Mouse (Mus musculus): ENCODE measurements around the gene Pdia2.

Gene Pdia2

DNA sequence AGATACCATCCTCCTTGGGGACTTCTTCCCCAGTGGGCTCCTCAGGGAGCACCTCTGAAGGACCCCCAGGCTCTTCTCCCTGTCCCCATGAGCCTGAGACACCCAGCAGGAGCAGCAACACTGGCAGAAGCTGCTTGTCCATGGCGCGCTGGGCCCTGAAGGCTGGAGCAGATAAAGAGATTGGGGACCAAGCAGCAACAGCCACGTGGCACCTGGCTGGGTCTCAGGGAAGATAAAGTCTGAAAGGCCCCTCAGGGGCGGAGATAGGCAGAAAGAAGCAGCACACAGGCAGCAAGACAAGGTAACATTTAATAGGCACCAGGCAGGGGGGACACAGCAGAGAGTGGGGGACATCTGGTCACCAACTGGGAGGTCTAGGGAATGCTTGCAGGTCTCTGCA is at the start of gene Pdia2:
TSS of gene Pdia2 (minus strand) at position 196 of the 400 bp plus-strand sequence.
- no peak for DNase-seq (ENCODE audit: low read depth)

DNA sequence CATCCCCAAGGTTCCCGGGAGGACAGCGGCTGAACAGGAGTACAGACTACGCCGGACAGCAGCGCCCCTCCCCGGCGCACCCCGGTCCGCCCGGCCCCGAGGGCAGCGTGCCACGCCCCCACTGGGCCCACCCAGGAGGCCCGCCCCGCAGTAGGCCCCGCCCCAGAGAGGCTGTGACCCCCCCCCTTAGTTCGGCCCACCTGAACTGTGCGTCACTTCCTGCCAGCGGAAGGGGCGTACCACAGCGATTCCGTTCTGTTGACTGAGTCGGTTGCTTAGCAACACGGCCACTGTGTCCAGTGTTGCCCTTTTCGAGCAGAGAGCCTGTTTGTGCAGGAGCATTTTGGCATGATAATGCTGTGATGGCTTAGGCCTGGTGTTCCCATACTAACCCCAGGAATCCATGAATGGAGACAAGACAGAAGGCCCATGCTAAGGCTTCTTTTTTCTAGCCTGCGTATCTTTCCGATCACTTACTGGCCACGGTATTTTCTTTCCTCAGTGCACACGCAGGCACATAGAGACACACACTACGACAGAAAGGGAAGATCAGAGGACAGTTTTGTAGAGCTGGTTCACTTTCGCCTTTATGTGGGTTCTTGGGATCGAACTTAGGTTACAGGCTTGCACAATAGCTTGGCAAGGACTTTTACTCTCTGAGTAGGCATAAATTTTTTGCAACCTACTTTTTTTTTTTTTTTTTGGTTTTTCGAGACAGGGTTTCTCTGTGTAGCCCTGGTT is 45.4 kb upstream of the Pdia2 start, which contains the start of gene Fam234a:
TSS of gene Fam234a (minus strand) at position 142 of the 741 bp plus-strand sequence.
- peak; percentile 96 for DNase-seq (ENCODE audit: low read depth)

DNA sequence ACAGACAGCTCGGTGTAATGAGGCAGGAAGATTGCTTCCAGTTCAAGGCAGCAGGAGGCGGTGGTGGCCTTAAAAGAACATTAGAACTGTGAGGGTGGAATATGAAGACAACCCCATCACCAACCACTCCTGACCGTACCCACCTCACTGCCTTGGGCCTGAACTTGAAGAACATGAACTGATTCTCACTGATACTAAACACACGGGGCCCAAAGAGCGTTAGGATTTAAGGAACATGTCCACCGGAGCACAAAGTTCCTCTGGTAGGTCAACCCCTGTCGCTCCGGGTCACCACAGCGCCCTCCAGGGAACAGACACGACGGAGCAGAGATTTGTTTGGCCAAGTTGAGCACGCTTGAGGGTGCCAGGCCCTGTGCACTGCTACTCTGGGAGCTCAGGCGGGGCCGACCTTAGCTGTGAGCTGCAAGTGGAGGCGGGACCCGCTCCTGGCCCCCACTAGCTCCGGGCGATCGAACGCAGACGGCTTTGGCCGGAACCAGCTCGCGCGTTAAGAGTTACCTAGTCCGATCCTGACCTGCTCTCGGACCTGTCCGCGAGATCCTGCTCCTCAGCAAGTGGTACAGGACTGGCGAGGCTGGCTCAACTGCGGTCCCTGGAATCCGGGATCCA is 44.7 kb upstream of the Pdia2 start:
- peak; percentile 87 for DNase-seq (ENCODE audit: low read depth)

DNA sequence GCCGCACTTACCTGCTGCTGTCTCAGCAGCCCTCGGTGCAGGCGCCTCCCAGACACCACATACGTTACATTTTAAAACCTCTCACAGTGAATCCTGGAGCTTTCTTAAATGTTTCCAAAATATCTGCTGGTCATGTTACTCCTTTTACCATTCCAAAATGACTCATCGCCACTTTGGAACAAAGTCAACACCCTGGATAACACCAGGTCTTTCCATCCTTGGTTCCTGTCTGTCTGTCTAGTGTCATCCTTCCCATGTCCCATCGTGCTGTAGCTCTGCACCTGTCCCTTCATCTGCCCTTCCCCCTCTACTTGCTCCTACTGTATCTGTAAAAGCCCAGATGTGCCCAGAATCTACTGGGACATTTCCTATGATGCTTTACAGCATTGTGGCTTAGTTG is 42.1 kb upstream of the Pdia2 start:
- no peak for DNase-seq (ENCODE audit: low read depth)

DNA sequence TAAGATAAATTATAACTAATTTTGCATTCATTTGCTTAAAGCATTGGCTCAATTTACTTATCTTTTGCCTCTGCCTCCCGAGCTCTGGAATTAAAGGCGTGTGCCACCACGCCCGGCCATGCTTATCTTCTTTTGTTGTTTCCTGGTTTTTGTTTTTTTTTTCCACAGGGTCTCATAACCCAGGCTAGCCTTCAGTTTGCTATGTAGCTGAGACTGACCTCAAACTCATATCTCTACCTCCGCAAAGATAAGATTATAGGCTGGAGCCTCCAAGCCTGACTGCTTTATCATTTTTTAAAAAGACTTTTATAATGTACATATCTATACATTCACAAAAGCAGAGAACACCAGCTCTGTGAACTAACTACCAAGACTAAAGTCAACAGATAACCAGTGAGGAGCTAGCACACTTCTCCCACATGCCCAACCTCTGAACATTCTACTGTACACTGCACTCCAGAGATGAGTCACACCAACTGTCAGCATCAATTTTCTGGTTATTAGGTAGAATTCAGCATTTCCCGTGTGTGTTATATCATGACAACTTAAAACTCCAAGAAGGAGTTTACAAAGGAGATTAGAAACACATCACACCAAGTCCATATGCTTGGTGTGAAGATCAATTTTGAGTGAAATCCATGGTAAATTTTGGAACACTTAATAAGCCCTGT is 41.4 kb upstream of the Pdia2 start:
- DNase-seq (ENCODE audit: low read depth), result no peak

DNA sequence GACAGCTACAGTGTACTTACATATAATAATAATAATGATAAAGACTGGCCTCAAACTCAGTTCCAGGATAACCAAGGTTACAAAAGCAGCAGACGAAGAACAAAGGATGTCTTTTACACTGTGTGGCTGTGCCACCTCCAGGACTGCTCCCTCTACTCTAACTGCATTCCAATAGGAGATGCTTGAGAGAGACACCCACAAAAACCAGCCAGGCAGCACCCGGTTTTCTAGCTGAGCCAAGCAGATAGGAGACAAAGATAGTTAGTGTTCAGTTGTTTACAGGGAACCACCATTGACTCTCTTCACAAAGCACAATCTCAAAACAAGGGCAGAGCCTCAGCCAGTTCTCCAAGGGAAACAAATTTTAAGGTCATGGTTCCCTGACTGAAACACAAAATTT is 40.7 kb upstream of the Pdia2 start:
- DNase-seq (ENCODE audit: low read depth), result no peak

DNA sequence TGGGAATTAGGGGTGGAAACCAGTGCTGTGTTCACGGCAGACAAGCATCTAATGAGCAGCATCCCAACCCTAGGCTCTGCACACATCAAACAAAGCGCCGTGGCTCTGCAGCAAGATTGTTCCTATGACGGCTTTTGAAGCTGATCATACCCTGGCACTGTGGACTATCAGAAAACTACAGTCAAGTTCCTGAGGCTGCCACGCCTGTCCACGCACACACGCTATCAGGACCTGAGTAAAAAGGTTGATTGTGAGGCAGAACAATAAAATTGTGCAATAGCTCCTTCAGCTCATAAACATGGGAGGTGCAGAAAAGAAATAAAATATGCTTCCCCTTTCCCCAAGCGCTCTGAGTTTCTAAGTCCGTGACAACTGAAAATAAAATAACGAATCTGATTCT is 38.8 kb upstream of the Pdia2 start:
- no peak for DNase-seq (ENCODE audit: low read depth)

DNA sequence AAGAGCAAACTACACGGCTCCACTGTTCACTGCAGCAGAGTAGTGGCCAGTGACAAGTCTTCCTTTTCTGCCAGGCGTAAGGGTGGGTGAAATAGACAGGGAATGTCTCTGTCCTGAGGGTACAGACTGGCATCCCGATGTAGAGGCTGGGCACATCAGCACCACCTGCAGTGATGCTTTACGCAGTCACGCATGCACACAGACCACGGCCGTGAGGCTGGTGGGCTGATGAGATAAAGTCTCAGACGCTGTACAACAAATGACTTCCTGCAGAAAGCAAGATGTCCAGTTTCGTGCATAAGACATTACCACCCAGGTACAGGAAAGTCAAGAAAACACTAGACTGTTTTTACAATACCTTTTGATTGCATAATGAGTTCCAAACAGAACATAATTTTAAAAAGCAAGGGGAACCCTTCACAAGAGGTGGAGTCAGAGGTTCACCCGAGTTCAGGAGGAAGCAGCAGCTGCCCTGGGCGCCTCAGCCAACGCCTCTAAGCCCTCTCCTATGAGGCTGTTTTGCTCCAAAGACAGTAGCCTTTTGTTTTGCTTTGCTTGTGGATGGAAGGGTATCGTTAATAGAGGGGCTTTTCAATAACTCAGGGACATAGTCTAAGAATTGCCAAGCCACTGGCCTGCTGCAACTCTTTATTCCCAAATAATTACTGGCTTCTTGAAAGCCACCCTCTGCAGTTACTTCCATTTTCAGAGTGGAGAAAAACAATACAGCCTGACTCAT is 36.4 kb upstream of the Pdia2 start:
- DNase-seq (ENCODE audit: low read depth), result no peak

DNA sequence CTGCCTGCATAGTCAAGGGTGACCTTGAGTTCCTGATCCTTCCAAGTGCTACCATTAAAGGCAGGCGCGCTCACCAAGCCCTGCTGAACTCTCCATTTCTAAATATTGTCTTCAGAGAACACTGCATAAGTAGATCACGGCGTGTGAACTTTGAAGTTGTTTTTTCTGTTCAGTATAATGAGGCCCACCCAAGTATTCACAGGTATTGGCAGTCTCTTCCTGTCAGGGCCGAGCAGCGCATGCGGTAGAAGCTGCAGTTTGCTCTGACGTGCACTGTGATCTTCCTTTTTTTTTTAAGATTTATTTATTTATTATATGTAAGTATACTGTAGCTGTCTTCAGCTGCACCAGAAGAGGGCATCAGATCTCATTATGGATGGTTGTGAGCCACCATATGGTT is 35.5 kb upstream of the Pdia2 start:
- no peak for DNase-seq (ENCODE audit: low read depth)

DNA sequence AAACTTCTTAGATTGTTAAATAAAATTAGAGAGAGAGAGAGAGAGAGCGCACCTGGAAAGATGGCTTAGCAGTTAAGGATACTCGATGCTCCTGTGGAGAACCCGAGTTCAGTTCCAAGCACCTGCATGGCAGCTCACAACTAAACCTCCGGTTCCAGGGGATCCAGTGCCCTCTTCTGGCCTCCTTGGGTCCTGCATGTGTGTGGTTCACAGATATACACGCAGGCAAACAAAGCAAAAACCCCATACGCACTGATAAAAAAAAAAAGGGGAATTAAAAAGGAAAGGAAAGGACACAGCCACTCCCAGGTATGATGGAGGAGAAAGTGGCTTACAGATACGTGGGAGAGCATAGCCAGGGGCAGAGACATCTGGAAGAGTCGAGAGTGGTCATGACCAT is 34.0 kb upstream of the Pdia2 start:
- peak; percentile 37 for DNase-seq (ENCODE audit: low read depth)

DNA sequence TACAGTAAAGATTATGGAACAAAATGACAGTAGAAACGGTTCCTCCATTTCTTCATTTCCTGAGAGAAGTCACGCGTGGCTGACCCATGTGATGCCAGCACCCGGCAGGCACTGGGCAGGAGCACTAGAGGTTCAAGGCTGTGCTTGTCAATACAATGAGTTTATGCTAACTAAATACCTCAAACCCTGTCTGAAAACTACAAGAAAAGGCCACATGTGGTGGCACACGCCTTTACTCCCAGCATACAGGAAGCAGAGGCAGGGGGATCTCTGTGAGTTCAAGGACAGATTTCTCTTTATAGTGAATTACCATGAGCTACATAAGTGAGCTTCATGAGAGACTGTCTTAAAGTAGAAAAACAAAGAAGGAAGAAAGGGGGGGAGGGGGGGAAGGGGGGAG is 32.3 kb upstream of the Pdia2 start:
- DNase-seq (ENCODE audit: low read depth), result peak; percentile 31

DNA sequence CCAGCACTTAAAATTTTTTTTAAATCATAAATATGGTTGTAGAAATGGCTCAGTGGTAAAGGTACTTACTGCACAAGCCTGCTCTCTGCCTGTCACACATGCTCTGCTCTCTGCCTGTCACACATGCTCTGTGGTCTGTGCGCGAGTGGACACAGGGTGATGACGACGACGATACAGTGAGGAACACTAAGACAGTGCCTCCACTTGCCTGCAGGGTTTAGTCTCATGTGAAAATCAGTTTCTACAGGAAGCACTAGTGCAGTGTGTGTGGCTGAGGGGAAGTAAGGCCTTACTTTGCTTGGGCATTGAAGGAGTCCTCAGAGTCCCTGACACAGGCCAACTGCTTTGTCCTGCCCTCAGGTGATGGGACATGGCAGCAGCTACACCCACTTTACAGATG is 30.9 kb upstream of the Pdia2 start:
- DNase-seq (ENCODE audit: low read depth), result peak; percentile 24

DNA sequence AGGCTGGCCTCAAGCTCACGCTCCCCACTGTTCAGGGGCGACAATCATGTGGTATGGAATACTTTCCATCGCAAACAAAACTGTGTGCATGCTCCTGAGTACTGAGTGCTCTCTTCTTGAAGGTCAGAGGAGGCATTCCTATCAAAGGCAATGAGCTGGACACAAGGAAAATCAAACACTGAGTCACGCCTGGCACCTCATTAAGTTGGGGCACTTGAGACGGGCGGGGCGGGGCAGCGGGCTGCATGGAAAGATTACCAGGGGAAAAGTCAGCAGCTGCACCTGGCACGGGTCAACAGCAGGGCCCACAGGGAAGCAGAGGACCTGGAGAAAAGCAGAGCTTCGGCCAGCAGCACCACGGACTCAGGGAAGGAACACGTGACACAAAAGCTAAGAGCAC is 26.3 kb upstream of the Pdia2 start:
- DNase-seq (ENCODE audit: low read depth), result no peak

DNA sequence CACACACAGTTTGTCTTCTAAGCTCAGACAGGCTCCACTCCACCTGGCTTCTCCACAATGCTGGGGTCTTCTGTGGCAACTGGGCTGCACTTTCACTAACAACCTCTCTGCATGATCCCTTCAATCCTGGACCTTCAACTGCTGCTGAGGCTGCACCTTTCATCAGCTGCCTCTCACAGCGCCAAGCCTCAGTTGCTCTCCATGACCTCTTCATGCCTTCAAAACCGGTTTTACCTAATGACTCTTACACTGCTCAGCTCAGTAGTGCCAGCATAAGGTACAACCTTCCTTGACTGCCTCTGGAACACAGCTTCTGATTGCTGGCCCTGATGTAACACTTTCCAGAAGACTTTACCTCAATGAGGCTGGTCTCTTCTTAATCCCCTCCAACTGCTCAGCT is 22.6 kb upstream of the Pdia2 start:
- DNase-seq (ENCODE audit: low read depth), result no peak

DNA sequence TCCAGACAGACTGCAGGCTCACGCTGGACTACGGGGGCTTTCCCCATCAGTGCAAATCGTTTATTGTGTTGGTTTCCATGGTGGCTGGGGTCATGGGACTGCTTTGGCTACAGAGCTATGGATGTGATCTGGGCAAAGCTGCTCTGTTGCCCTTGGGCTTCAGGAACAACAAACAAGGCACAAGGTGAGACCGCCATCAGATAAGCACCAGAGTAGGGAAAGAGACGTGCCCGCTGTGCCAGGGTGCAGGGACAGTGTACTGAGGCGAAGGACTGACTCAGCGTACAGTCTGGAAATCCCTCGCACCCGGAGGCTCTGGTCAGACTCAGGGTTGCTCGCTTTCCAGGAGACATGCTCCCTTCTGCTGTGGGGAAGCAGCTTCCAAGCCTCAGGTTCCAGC is 13.8 kb upstream of the Pdia2 start:
- DNase-seq (ENCODE audit: low read depth), result no peak

DNA sequence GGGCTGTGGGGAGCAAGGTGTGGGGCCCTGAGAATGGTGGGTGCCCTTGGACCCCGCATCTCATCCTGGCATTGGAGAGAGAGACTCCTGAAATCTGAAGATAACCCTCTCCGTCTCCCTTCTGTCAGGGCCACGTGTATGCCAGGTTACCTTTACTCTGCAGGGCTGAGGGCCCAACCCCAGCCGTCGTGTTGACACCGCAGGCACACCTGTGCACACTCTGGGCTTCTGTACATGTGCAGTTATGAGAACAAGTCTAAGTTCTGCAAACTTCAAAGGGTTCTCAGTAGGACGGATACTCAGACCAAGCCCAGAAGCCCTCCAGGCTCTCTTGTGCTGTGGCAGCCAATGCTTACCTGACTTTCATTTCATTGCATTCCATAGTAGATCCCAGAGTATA is 13.4 kb upstream of the Pdia2 start:
- DNase-seq (ENCODE audit: low read depth), result no peak

DNA sequence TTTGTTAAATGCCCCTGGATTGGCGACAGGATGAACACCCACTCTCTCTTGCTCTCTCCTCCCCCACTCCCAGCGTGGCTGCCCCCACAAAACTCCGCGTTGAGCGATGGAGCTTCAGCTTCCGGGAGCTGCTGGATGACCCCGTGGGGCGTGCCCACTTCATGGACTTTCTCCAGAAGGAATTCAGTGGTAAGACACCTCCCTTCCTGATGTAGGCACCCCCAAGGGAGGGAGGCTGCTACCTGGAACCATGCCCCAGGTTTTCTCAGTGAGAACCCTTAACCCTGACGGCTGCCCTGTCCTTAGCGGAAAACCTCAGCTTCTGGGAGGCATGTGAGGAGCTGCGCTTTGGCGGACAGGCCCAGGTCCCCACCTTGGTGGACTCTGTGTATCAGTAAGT is 8.8 kb upstream of the Pdia2 start, which contains the start of gene Arhgdig:
TSS of gene Arhgdig (minus strand) at position 101 of the 400 bp plus-strand sequence.
- no peak for DNase-seq (ENCODE audit: low read depth)

DNA sequence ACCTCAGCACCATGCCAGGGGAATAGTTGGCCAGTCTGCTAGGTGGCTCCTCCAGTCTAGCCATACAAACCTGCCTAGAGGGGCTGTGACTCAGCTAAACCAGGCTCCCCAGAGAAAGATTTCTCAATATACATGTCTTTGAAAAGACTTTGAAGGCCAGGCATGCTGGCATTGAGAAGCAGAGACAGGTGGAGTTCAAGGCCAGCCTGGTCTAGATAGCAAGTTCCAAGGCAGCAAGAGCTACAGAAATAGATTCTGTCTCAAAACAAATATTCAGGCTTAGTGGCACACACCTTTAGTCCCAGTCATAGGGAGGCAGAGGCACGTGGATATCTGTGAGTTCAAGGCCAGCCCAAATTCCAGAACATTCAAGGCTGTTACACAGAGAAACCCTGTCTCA is 7.5 kb upstream of the Pdia2 start:
- DNase-seq (ENCODE audit: low read depth), result peak; percentile 15

DNA sequence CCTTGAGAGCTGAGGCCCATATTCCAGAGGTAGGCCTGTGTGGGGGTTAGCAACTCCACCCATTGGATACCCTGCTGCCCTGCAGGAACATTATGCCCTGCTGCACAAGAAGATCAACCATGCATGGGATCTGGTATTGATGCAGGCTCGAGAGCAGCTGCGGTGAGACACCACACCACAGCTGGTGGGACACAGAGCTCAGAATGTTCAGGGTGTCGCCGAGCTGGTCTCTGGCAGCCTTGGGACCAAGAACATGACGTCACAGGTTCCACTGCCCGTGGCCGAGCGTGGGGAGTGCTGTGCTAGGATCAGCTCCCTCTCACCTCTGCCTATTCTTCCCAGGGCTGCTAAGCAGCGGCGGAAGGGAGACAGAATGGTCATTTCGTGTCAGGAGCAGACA is 5.9 kb upstream of the Pdia2 start:
- no peak for DNase-seq (ENCODE audit: low read depth)

DNA sequence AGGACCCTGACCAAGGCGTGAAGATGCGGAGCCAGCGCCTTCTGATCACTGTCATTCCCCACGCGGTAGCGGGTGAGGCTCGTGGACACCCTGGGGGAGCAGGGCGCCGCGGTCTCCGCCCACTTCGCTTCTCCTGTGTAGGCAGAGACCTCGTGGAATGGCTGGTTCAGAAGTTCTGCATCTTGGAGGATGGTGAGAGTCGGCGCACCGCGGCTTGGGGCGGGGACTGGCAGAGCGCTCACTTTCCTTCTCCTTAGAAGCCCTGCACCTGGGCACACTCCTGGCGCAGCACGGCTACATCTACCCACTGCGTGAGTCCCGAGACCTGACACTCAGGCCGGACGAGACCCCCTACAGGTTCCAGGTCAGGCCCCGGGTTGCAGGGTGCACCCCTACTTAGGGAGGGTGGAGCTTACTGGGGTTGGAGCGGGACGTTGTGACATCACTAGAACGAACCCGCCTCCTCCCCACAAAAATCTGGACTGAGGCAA is 4.5 kb upstream of the Pdia2 start:
- DNase-seq (ENCODE audit: low read depth), result no peak

DNA sequence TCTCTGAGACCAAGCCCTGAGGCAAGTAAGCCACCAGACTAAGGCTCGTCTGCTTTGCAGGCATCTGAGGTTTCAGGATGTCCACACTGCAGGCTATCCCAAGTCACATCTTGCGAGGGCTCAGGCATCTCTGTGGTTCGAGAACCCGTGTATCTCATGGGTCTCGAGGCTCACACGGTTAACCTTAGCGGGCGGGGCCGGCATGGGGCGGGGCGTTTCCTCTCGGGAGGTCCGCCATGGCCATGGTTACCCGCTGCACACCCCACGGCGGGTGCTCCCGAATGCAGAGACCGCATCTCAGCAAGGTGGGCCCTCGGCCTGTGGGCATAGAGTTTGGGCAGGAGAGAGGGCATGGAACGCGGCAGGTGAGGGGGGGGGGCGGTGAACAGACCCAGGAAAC is 3.9 kb upstream of the Pdia2 start, which contains the start of gene Rgs11:
TSS of gene Rgs11 (plus strand) at position 215 of the 400 bp plus-strand sequence.
- DNase-seq (ENCODE audit: low read depth), result no peak

DNA sequence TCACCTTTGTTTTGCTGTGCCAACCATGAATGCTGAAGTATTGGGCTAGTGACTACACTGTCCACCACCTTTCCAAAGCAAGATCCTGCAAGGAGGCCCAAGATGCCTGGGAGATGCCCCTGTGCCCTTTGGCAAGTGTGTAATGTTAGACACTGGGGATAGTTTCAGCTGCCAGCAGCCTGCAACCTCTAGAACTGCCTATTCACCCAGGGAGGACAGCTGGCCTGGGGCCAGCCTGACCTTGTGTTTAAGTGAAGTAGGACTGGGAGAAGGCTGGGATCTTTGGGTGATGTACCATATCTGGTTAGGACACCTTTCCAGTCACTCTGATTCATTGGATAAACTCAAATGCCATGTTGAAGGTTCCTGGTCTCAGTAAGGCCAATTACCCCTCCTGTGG is 3.1 kb upstream of the Pdia2 start:
- DNase-seq (ENCODE audit: low read depth), result no peak
